Mouse (Mus musculus) CH12.LX (cell line): ENCODE measurements around the gene Sufu. TPM values are rescaled to one million over a fixed set of nuclear protein-coding genes. Genes with fewer than 3 reads are reported as not detected.

Source experiments
- DNase-seq: peaks from one replicate; pipeline ENCODE4 v3.0.0-alpha.2; 2013; ENCODE audit errors: extremely low read depth
- H3K27ac ChIP-seq: 2 replicates; pipeline ENCODE4 v1.5.1; 2012; ENCODE audit warnings: low read depth, mild to moderate bottlenecking, control low read depth, moderate library complexity; ENCODE audit not compliant: insufficient read depth
- H3K27me3 ChIP-seq: replicated peaks from 2 replicates; pipeline ENCODE3; 2012; ENCODE audit warnings: inconsistent platforms
- H3K36me3 ChIP-seq, 2 experiments: replicated peaks in 1 of 2; 2 replicates each; pipeline versions ENCODE3 to v1.6.1; 2012; ENCODE audit warnings: inconsistent platforms in 1 of 2, low read length in 1 of 2, mild to moderate bottlenecking in 1 of 2, mixed read lengths in 1 of 2, moderate library complexity in 1 of 2; ENCODE audit not compliant: control insufficient read depth in 1 of 2, insufficient read depth in 1 of 2
- H3K4me1 ChIP-seq, 2 experiments: 2 replicates each; pipeline ENCODE4 v1.6.1; 2012; ENCODE audit warnings: inconsistent platforms in 1 of 2, moderate library complexity in 1 of 2; ENCODE audit not compliant: insufficient read depth in 2 of 2, control insufficient read depth in 1 of 2
- H3K4me2 ChIP-seq: 2 replicates; pipeline ENCODE4 v1.6.1; 2012; ENCODE audit warnings: low read depth, mild to moderate bottlenecking, control low read depth; ENCODE audit not compliant: poor library complexity, insufficient read depth, severe bottlenecking
- H3K4me3 ChIP-seq, 3 experiments: fragments of 150-350 bp in 1 of 3; sonication (generic) in 1 of 3; replicated peaks in 1 of 3; 2 replicates each; pipeline versions ENCODE3 to v1.5.1; 2011 to 2012; ENCODE audit warnings: low read depth in 2 of 3, low read length in 2 of 3, mild to moderate bottlenecking in 2 of 3, moderate library complexity in 2 of 3, control low read depth in 1 of 3, improper control_type of control experiment in 1 of 3, inconsistent platforms in 1 of 3, mixed read lengths in 1 of 3; ENCODE audit not compliant: poor library complexity in 1 of 3
- H3K79me2 ChIP-seq: replicated peaks from 2 replicates; pipeline ENCODE4 v1.6.1; 2012; ENCODE audit warnings: mild to moderate bottlenecking, moderate library complexity; ENCODE audit not compliant: control insufficient read depth, poor library complexity, insufficient read depth, severe bottlenecking; ENCODE audit errors: extremely low read depth
- H3K9ac ChIP-seq: 2 replicates; pipeline ENCODE4 v1.6.1; 2012; ENCODE audit warnings: low read depth, mild to moderate bottlenecking, control low read depth, moderate library complexity; ENCODE audit not compliant: insufficient read depth
- H3K9me3 ChIP-seq: replicated peaks from 2 replicates; pipeline ENCODE3; 2012; ENCODE audit warnings: low read length, inconsistent platforms, mixed read lengths
- CHD2 ChIP-seq: IDR thresholded peaks from 2 replicates; pipeline ENCODE4 v1.6.1; 2011; ENCODE audit warnings: low read length, improper control_type of control experiment
- ELF1 ChIP-seq: IDR thresholded peaks from 2 replicates; pipeline ENCODE4 v1.6.1; 2014; ENCODE audit warnings: low read depth, mild to moderate bottlenecking, inconsistent platforms, low read length, improper control_type of control experiment
- IRF4 ChIP-seq: IDR thresholded peaks from 2 replicates; pipeline ENCODE4 v1.6.1; 2014; ENCODE audit warnings: low read depth, mild to moderate bottlenecking, inconsistent platforms, low read length, improper control_type of control experiment
- JUN ChIP-seq: IDR thresholded peaks from 2 replicates; pipeline ENCODE4 v1.6.1; 2011; ENCODE audit warnings: low read depth, mild to moderate bottlenecking, low read length, improper control_type of control experiment, moderate library complexity; ENCODE audit not compliant: insufficient read depth
- JUND ChIP-seq: conservative IDR thresholded peaks from 2 replicates; pipeline ENCODE4 v1.6.1; 2011; ENCODE audit warnings: low read depth, low read length, improper control_type of control experiment
- KAT2A ChIP-seq: IDR thresholded peaks from 2 replicates; pipeline ENCODE4 v1.6.1; 2012; ENCODE audit warnings: low read length, improper control_type of control experiment, inconsistent platforms; ENCODE audit not compliant: insufficient replicate concordance
- MAZ ChIP-seq: IDR thresholded peaks from 2 replicates; pipeline ENCODE4 v1.6.1; 2012; ENCODE audit warnings: low read depth, mild to moderate bottlenecking, inconsistent platforms, low read length, improper control_type of control experiment, moderate library complexity
- MYC ChIP-seq: IDR thresholded peaks from 2 replicates; pipeline ENCODE4 v1.6.1; 2011; ENCODE audit warnings: low read depth, mild to moderate bottlenecking, improper control_type of control experiment, low read length
- NELFE ChIP-seq: IDR thresholded peaks from 2 replicates; pipeline ENCODE4 v1.6.1; 2011; ENCODE audit warnings: low read depth, low read length, improper control_type of control experiment
- NRF1 ChIP-seq: IDR thresholded peaks from 2 replicates; pipeline ENCODE4 v1.6.1; 2014; ENCODE audit warnings: low read depth, mild to moderate bottlenecking, inconsistent platforms, low read length, improper control_type of control experiment, moderate library complexity
- PAX5 ChIP-seq: IDR thresholded peaks from 2 replicates; pipeline ENCODE4 v1.6.1; 2012; ENCODE audit warnings: low read length, inconsistent platforms, mixed read lengths
- RAD21 ChIP-seq: IDR thresholded peaks from 2 replicates; pipeline ENCODE4 v1.6.1; 2011; ENCODE audit warnings: low read depth, mild to moderate bottlenecking, low read length, improper control_type of control experiment, moderate library complexity
- RCOR1 ChIP-seq: conservative IDR thresholded peaks from 2 replicates; pipeline ENCODE4 v1.6.1; 2012; ENCODE audit warnings: low read depth, mild to moderate bottlenecking, inconsistent platforms, low read length, improper control_type of control experiment
- SIN3A ChIP-seq: IDR thresholded peaks from 2 replicates; pipeline ENCODE4 v1.6.1; 2012; ENCODE audit warnings: low read length, improper control_type of control experiment, inconsistent platforms
- TCF12 ChIP-seq: IDR thresholded peaks from 2 replicates; pipeline ENCODE4 v1.6.1; 2014; ENCODE audit warnings: low read depth, mild to moderate bottlenecking, inconsistent platforms, low read length, improper control_type of control experiment
- USF2 ChIP-seq: conservative IDR thresholded peaks from 2 replicates; pipeline ENCODE4 v1.6.1; 2011; ENCODE audit warnings: low read depth, low read length, improper control_type of control experiment
- ZKSCAN1 ChIP-seq: IDR thresholded peaks from 2 replicates; pipeline ENCODE4 v1.6.1; 2012; ENCODE audit warnings: low read depth, inconsistent platforms, low read length, improper control_type of control experiment, borderline replicate concordance
- ZNF384 ChIP-seq: IDR thresholded peaks from 2 replicates; pipeline ENCODE4 v1.6.1; 2012; ENCODE audit warnings: low read depth, low read length, improper control_type of control experiment, inconsistent platforms
- dilution Hi-C: fragments of 300-500 bp; cut with MboI; formaldehyde crosslinking; loops from 2 replicates; pipeline ENCODE4 v1.14.3; 2020; ENCODE audit warnings: low sequenced_read_pairs; ENCODE audit not compliant: extremely low pct_unique_long_range_greater_than_20kb, extremely low pct_ligation_motif_present
- in situ Hi-C: fragments of 300-500 bp; cut with MboI; formaldehyde crosslinking; loops from 3 replicates; pipeline ENCODE4 v1.14.3; 2019; ENCODE audit warnings: low sequenced_read_pairs, low pct_ligation_motif_present, low pct_unique_long_range_greater_than_20kb, mixed read lengths
- polyA plus RNA-seq: library from polyadenylated mRNA; unstranded; fragments of >175 nt; gene quantifications from 2 replicates; pipeline ENCODE4 v1.2.1, GENCODE M21; 2012; ENCODE audit warnings: low read depth; ENCODE audit not compliant: insufficient read length
- total RNA-seq, 2 experiments: library from RNA; depleted of rRNA; stranded (reverse); fragments of 300-350 nt in 1 of 2; fragments of >200 nt in 1 of 2; gene quantifications; 2 replicates each; pipeline ENCODE4 v1.2.3; 2012 to 2014

The Sufu gene
- total and polyA plus RNA-seq, 3 experiments: 3.6 to 22.6 (median 9.8) TPM

DNA sequence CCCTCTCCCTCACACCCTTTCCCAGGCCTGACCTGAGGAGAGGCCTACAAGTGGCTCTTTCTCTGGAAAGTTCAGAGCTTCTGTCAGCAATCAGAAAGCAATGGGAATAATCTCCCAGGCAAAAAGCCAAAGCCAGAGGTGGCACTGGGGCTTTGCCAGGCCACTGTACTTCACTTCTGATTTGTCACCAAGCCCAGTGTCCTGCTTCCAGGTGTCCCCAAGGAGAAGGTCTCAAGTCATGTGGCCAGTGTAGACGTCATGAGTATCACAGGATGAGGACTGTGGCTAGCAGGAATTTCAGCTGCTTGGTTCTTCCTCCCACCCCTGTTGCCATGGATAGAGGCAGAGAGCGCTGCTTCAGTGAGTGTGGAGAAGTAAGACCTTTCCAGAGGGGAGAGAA lies 63.2 kb downstream of the Sufu start:
- Histone ChIP-seq H3K4me1 (peaks cover 8 to 35% of the 10 kb centered on the region in 2 experiments; a peak in 3 of 4 replicates), H3K9ac (no peak overlapping the region), H3K36me3 (peaks cover 15 to 79% of the 10 kb centered on the region in 2 experiments), H3K27ac (no peak overlapping the region), H3K4me3 (no peak overlapping the region), H3K27me3 (no peaks in the 10 kb centered on the region), H3K79me2 (no peaks in the 10 kb centered on the region), H3K9me3 (peaks cover 4% of the 10 kb centered on the region), H3K4me2 (no peak overlapping the region)
- no peak for DNase-seq
- dilution Hi-C loops: no loop called here
- TF ChIP-seq SIN3A (no peak), PAX5 (no peak), JUN (no peak), USF2 (no peak), RAD21 (no peak)
- in situ Hi-C loops: no loop called here

GRCm38 (mm10) chr19:46462574-46462973 lies 65.9 kb downstream of the Sufu start:
- Histone ChIP-seq H3K27ac (no peak overlapping the region), H3K4me2 (no peak overlapping the region), H3K27me3 (no peaks in the 10 kb centered on the region), H3K79me2 (no peaks in the 10 kb centered on the region), H3K4me1 (peaks cover 21 to 42% of the 10 kb centered on the region in 2 experiments), H3K9ac (no peak overlapping the region), H3K4me3 (no peak overlapping the region), H3K36me3 (peaks cover 7 to 54% of the 10 kb centered on the region in 2 experiments), H3K9me3 (peaks cover 4% of the 10 kb centered on the region)
- dilution Hi-C loops (no loop called here), in situ Hi-C loops (no loop called here)
- TF ChIP-seq ZKSCAN1: no peak
- no peak for TF ChIP-seq JUND
- no peak for TF ChIP-seq CHD2
- TF ChIP-seq SIN3A: no peak
- no peak for TF ChIP-seq TCF12
- no peak for TF ChIP-seq IRF4
- no peak for TF ChIP-seq JUN
- no peak for TF ChIP-seq NRF1
- no peak for TF ChIP-seq ELF1
- no peak for TF ChIP-seq KAT2A
- no peak for TF ChIP-seq NELFE
- TF ChIP-seq MAZ: no peak
- TF ChIP-seq RCOR1: no peak
- no peak for TF ChIP-seq USF2
- TF ChIP-seq MYC: no peak
- no peak for TF ChIP-seq ZNF384
- DNase-seq: no peak
